Mouse (Mus musculus) embryonic fibroblast, embryonic 13.5 days (primary cell): ENCODE results near the gene Rbms3. TPM values are rescaled to one million over a fixed set of nuclear protein-coding genes. Genes with fewer than 3 reads are reported as not detected.

Experiments
- H3K27ac ChIP-seq: 2 replicates; pipeline ENCODE4 v1.5.1; 2012; ENCODE audit warnings: low read length, control low read depth, inconsistent platforms; ENCODE audit not compliant: insufficient read depth
- H3K4me1 ChIP-seq: 2 replicates; pipeline ENCODE4 v1.6.1; 2011; ENCODE audit warnings: low read length; ENCODE audit not compliant: control insufficient read depth, insufficient read depth
- H3K4me3 ChIP-seq: 2 replicates; pipeline ENCODE4 v1.5.1; 2011; ENCODE audit warnings: mild to moderate bottlenecking, control low read depth, low read length; ENCODE audit not compliant: insufficient read depth
- CTCF ChIP-seq: IDR thresholded peaks from 2 replicates; pipeline ENCODE4 v1.5.1; 2011; ENCODE audit warnings: mild to moderate bottlenecking, control low read depth, low read length, moderate library complexity, borderline replicate concordance; ENCODE audit not compliant: insufficient read depth
- POLR2A ChIP-seq: IDR thresholded peaks from 2 replicates; pipeline ENCODE4 v1.6.1; 2011; ENCODE audit warnings: low read depth, mild to moderate bottlenecking, control low read depth, low read length, moderate library complexity
- polyA plus RNA-seq: library from polyadenylated mRNA; stranded (reverse); fragments of >200 nt; gene quantifications from 2 replicates; pipeline ENCODE4 v1.2.4, GENCODE M21; 2011; ENCODE audit warnings: low read depth; ENCODE audit not compliant: missing spikeins, insufficient read length

Rbms3 gene
- polyA plus RNA-seq, 1 experiment: 114 TPM

GRCm38 (mm10) chr9:117599341-117599740 lies 30.4 kb downstream of the Rbms3 start:
- no peak overlapping the region for H3K27ac ChIP-seq
- H3K4me1 ChIP-seq: no peaks in the 10 kb centered on the region
- no peak overlapping the region for H3K4me3 ChIP-seq
- TF ChIP-seq CTCF: no peak

- no peak overlapping the region for H3K27ac ChIP-seq
Observed at GRCm38 (mm10) chr9:117596162-117596561, 33.6 kb downstream of the Rbms3 start.

GRCm38 (mm10) chr9:117585345-117585744 lies 44.4 kb downstream of the Rbms3 start:
- TF ChIP-seq POLR2A: no peak
- TF ChIP-seq CTCF: no peak
- no peak overlapping the region for H3K27ac ChIP-seq
- no peak overlapping the region for H3K4me3 ChIP-seq
- no peaks in the 10 kb centered on the region for H3K4me1 ChIP-seq

More at GRCm38 (mm10) chr9:117596162-117596561, 33.6 kb downstream of the Rbms3 start:
- Histone ChIP-seq H3K4me1 (no peaks in the 10 kb centered on the region), H3K4me3 (no peak overlapping the region)
- TF ChIP-seq CTCF (no peak), POLR2A (no peak)

DNA sequence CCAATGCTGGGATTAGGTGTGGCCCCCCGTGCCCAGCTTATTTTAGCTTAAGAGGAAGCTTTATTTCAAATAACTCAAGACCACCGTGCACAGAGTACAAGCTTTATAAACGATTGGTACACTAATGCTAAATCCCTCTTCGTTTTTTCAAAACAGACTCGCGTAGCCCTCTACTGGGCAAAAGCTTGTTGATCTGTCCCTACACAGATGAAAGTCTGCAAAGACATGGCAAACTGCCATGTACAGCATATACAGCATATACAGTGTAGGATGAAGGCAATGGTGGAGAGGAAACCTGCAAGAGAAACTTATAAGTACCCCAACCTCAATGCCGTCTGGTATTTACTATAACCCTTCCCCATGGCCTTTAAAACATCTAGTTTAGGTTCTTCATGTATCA lies 46.1 kb downstream of the Rbms3 start:
- no peak overlapping the region for H3K4me3 ChIP-seq
- no peak overlapping the region for H3K27ac ChIP-seq
- no peak for TF ChIP-seq CTCF
- no peak for TF ChIP-seq POLR2A
- no peaks in the 10 kb centered on the region for H3K4me1 ChIP-seq

DNA sequence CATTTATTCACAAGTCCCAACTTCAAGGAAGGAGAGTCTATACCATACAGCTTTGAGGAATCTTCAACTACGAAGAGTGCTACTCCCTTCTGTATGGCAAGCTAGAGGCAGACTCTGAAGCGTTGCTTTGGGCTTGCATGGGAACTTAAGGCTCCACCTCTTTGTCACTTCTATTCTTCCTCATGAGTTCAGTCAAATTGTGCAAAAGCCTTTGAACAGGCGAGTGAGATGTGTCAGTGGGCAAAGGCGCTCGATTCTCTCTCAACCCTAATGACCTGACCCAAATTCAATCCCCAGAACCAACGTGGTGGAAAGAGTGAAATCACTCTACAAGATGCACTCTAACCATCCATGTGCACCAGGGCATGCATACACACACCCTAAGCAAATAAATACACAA lies 47.1 kb downstream of the Rbms3 start:
- H3K27ac ChIP-seq: no peak overlapping the region
- no peak for TF ChIP-seq CTCF
- no peak for TF ChIP-seq POLR2A
- H3K4me3 ChIP-seq: no peak overlapping the region
- no peaks in the 10 kb centered on the region for H3K4me1 ChIP-seq

- Histone ChIP-seq H3K27ac (peak overlapping the region; percentile 65), H3K4me1 (peaks cover 2% of the 10 kb centered on the region; the same call in 1 of the 2 replicates), H3K4me3 (no peak overlapping the region)
- TF ChIP-seq CTCF: no peak
- TF ChIP-seq POLR2A: no peak
Observed at GRCm38 (mm10) chr9:117571186-117571855, 58.4 kb downstream of the Rbms3 start.

- TF ChIP-seq POLR2A: no peak
- TF ChIP-seq CTCF: no peak
- H3K4me1 ChIP-seq: peaks cover 2% of the 10 kb centered on the region; the same call in 1 of the 2 replicates
- H3K27ac ChIP-seq: peak overlapping the region; percentile 65
- no peak overlapping the region for H3K4me3 ChIP-seq
Observed at GRCm38 (mm10) chr9:117570240-117570821, 59.4 kb downstream of the Rbms3 start.

- H3K4me3 ChIP-seq: no peak overlapping the region
- no peak overlapping the region for H3K27ac ChIP-seq
- no peaks in the 10 kb centered on the region; the same call in 1 of the 2 replicates for H3K4me1 ChIP-seq
- TF ChIP-seq POLR2A (no peak), CTCF (peak; percentile 6; the same call in 1 of the 2 replicates)
Observed at GRCm38 (mm10) chr9:117566293-117566692, 63.4 kb downstream of the Rbms3 start.

DNA sequence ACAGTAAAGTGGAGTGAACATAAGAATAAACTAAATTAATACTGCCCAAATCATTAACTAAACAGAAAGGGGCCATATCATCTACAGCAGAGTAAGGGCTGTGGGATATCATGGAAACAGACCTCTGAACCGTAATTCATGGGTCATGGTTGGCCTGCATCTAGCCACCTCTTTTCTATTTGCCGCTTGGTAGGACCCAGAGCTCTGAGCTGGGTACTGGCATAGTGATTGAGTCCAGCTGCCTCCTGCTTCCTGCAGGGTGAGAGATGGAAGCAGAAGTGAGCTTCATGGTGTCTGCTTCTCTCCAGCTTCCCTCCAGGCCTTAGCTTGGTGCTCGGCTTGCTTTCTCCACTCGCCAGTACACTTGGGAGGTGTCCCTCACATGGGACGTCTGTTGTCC lies 71.2 kb downstream of the Rbms3 start:
- no peaks in the 10 kb centered on the region for H3K4me1 ChIP-seq
- no peak for TF ChIP-seq CTCF
- H3K4me3 ChIP-seq: no peak overlapping the region
- no peak overlapping the region for H3K27ac ChIP-seq

DNA sequence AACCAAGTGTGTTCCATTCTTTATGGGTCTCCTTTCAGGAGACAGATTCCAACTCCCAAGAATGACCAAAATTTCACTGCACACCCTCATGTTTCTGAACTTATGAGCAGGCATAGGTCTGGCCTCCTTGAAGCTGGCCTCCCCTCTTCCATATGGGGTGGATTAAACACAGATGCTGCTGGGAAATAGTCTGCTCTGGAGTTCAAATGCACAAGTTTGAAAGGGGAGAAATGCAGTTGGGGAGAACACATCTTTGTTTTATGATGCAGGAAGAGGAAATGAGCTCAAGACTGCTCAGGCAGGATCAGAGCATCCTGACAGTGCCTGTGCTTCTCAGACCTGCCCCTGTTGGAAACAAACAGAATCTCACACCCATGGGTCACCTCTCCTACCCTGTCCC lies 75.4 kb downstream of the Rbms3 start:
- no peak for TF ChIP-seq POLR2A
- no peak for TF ChIP-seq CTCF
- no peaks in the 10 kb centered on the region for H3K4me1 ChIP-seq
- no peak overlapping the region for H3K4me3 ChIP-seq
- H3K27ac ChIP-seq: no peak overlapping the region
